Mouse (Mus musculus) erythroblast, embryonic 14.5 days (primary cell): ENCODE results near the gene Cyp17a1.

Experiments
- GATA1 ChIP-seq: IDR thresholded peaks from 2 replicates; pipeline ENCODE4 v1.6.1; 2012; ENCODE audit warnings: low read length, inconsistent platforms, mixed read lengths
- TAL1 ChIP-seq: IDR thresholded peaks from 3 replicates; pipeline ENCODE4 v1.6.1; 2012; ENCODE audit warnings: low read length, inconsistent platforms, mixed read lengths

DNA sequence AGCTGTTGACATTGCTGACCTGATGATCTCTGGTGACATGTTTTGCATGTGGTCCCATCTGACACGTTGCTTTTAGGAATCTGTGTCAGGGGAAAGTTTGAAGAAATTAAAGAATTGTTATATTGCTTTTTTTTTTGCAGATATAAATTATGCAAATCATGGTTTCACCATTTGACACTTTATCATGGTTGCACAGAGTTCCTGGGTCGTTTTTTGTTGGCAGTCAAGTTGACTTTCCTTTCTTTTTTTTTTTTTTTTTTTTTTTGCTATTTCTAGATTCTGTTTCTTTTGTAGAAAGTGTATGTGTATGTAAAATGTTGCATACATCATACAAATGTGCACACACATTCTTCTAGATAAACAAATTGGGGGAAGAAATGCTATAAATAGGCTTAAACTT lies 18.1 kb upstream of the Cyp17a1 start:
- TF ChIP-seq GATA1: no peak
- no peak for TF ChIP-seq TAL1
